Mouse (Mus musculus) CH12.LX (cell line): Measurements from ENCODE around the gene Lime1. TPM values are rescaled to one million over a fixed set of nuclear protein-coding genes. Genes with fewer than 3 reads are reported as not detected.
A peak's percentile ranks its signal among the peaks of the same experiment; 100 is the strongest.

Experiments used
- DNase-seq: peaks from one replicate; pipeline ENCODE4 v3.0.0-alpha.2; 2013; ENCODE audit errors: extremely low read depth
- H3K27ac ChIP-seq: 2 replicates; pipeline ENCODE4 v1.5.1; 2012; ENCODE audit warnings: low read depth, mild to moderate bottlenecking, control low read depth, moderate library complexity; ENCODE audit not compliant: insufficient read depth
- H3K27me3 ChIP-seq: replicated peaks from 2 replicates; pipeline ENCODE3; 2012; ENCODE audit warnings: inconsistent platforms
- H3K36me3 ChIP-seq, 2 experiments: replicated peaks in 1 of 2; 2 replicates each; pipeline versions ENCODE3 to v1.6.1; 2012; ENCODE audit warnings: inconsistent platforms in 1 of 2, low read length in 1 of 2, mild to moderate bottlenecking in 1 of 2, mixed read lengths in 1 of 2, moderate library complexity in 1 of 2; ENCODE audit not compliant: control insufficient read depth in 1 of 2, insufficient read depth in 1 of 2
- H3K4me1 ChIP-seq, 2 experiments: 2 replicates each; pipeline ENCODE4 v1.6.1; 2012; ENCODE audit warnings: inconsistent platforms in 1 of 2, moderate library complexity in 1 of 2; ENCODE audit not compliant: insufficient read depth in 2 of 2, control insufficient read depth in 1 of 2
- H3K4me2 ChIP-seq: 2 replicates; pipeline ENCODE4 v1.6.1; 2012; ENCODE audit warnings: low read depth, mild to moderate bottlenecking, control low read depth; ENCODE audit not compliant: poor library complexity, insufficient read depth, severe bottlenecking
- H3K4me3 ChIP-seq, 3 experiments: fragments of 150-350 bp in 1 of 3; sonication (generic) in 1 of 3; replicated peaks in 1 of 3; 2 replicates each; pipeline versions ENCODE3 to v1.5.1; 2011 to 2012; ENCODE audit warnings: low read depth in 2 of 3, low read length in 2 of 3, mild to moderate bottlenecking in 2 of 3, moderate library complexity in 2 of 3, control low read depth in 1 of 3, improper control_type of control experiment in 1 of 3, inconsistent platforms in 1 of 3, mixed read lengths in 1 of 3; ENCODE audit not compliant: poor library complexity in 1 of 3
- H3K79me2 ChIP-seq: replicated peaks from 2 replicates; pipeline ENCODE4 v1.6.1; 2012; ENCODE audit warnings: mild to moderate bottlenecking, moderate library complexity; ENCODE audit not compliant: control insufficient read depth, poor library complexity, insufficient read depth, severe bottlenecking; ENCODE audit errors: extremely low read depth
- H3K9ac ChIP-seq: 2 replicates; pipeline ENCODE4 v1.6.1; 2012; ENCODE audit warnings: low read depth, mild to moderate bottlenecking, control low read depth, moderate library complexity; ENCODE audit not compliant: insufficient read depth
- H3K9me3 ChIP-seq: replicated peaks from 2 replicates; pipeline ENCODE3; 2012; ENCODE audit warnings: low read length, inconsistent platforms, mixed read lengths
- BHLHE40 ChIP-seq: IDR thresholded peaks from 2 replicates; pipeline ENCODE4 v1.6.1; 2011; ENCODE audit warnings: mild to moderate bottlenecking, low read depth, low read length, improper control_type of control experiment
- CHD1 ChIP-seq: IDR thresholded peaks from 2 replicates; pipeline ENCODE4 v1.6.1; 2012; ENCODE audit warnings: low read depth, low read length, improper control_type of control experiment, inconsistent platforms
- CHD2 ChIP-seq: IDR thresholded peaks from 2 replicates; pipeline ENCODE4 v1.6.1; 2011; ENCODE audit warnings: low read length, improper control_type of control experiment
- CTCF ChIP-seq, 2 experiments: IDR thresholded peaks in 1 of 2; conservative IDR thresholded peaks in 1 of 2; 2 replicates each; pipeline ENCODE4 v1.5.1; 2011 to 2012; ENCODE audit warnings: low read depth in 2 of 2, low read length in 2 of 2, improper control_type of control experiment in 1 of 2, inconsistent platforms in 1 of 2, mild to moderate bottlenecking in 1 of 2, moderate library complexity in 1 of 2
- E2F4 ChIP-seq: IDR thresholded peaks from 2 replicates; pipeline ENCODE4 v1.6.1; 2011; ENCODE audit warnings: low read depth, low read length, improper control_type of control experiment; ENCODE audit not compliant: insufficient replicate concordance
- ELF1 ChIP-seq: IDR thresholded peaks from 2 replicates; pipeline ENCODE4 v1.6.1; 2014; ENCODE audit warnings: low read depth, mild to moderate bottlenecking, inconsistent platforms, low read length, improper control_type of control experiment
- EP300 ChIP-seq: IDR thresholded peaks from 2 replicates; pipeline ENCODE4 v1.6.1; 2011; ENCODE audit warnings: low read length, improper control_type of control experiment
- ETS1 ChIP-seq: conservative IDR thresholded peaks from 2 replicates; pipeline ENCODE4 v1.6.1; 2012; ENCODE audit warnings: low read depth, mild to moderate bottlenecking, inconsistent platforms, low read length, improper control_type of control experiment, moderate library complexity
- GABPA ChIP-seq: IDR thresholded peaks from 2 replicates; pipeline ENCODE4 v1.6.1; 2012; ENCODE audit warnings: low read depth, low read length, improper control_type of control experiment, inconsistent platforms; ENCODE audit not compliant: insufficient replicate concordance
- HCFC1 ChIP-seq: IDR thresholded peaks from 2 replicates; pipeline ENCODE4 v1.6.1; 2012; ENCODE audit warnings: low read depth, mild to moderate bottlenecking, inconsistent platforms, low read length, improper control_type of control experiment
- IRF4 ChIP-seq: IDR thresholded peaks from 2 replicates; pipeline ENCODE4 v1.6.1; 2014; ENCODE audit warnings: low read depth, mild to moderate bottlenecking, inconsistent platforms, low read length, improper control_type of control experiment
- JUN ChIP-seq: IDR thresholded peaks from 2 replicates; pipeline ENCODE4 v1.6.1; 2011; ENCODE audit warnings: low read depth, mild to moderate bottlenecking, low read length, improper control_type of control experiment, moderate library complexity; ENCODE audit not compliant: insufficient read depth
- JUND ChIP-seq: conservative IDR thresholded peaks from 2 replicates; pipeline ENCODE4 v1.6.1; 2011; ENCODE audit warnings: low read depth, low read length, improper control_type of control experiment
- KAT2A ChIP-seq: IDR thresholded peaks from 2 replicates; pipeline ENCODE4 v1.6.1; 2012; ENCODE audit warnings: low read length, improper control_type of control experiment, inconsistent platforms; ENCODE audit not compliant: insufficient replicate concordance
- MAFK ChIP-seq: IDR thresholded peaks from 2 replicates; pipeline ENCODE4 v1.6.1; 2011; ENCODE audit warnings: low read length, improper control_type of control experiment; ENCODE audit not compliant: insufficient replicate concordance
- MAX ChIP-seq: IDR thresholded peaks from 2 replicates; pipeline ENCODE4 v1.6.1; 2011; ENCODE audit warnings: low read length, improper control_type of control experiment
- MAZ ChIP-seq: IDR thresholded peaks from 2 replicates; pipeline ENCODE4 v1.6.1; 2012; ENCODE audit warnings: low read depth, mild to moderate bottlenecking, inconsistent platforms, low read length, improper control_type of control experiment, moderate library complexity
- MEF2A ChIP-seq: IDR thresholded peaks from 2 replicates; pipeline ENCODE4 v1.6.1; 2014; ENCODE audit warnings: low read depth, mild to moderate bottlenecking, inconsistent platforms, low read length, improper control_type of control experiment, borderline replicate concordance
- MXI1 ChIP-seq: IDR thresholded peaks from 2 replicates; pipeline ENCODE4 v1.6.1; 2011; ENCODE audit warnings: mild to moderate bottlenecking, low read depth, low read length, improper control_type of control experiment
- MYC ChIP-seq: IDR thresholded peaks from 2 replicates; pipeline ENCODE4 v1.6.1; 2011; ENCODE audit warnings: low read depth, mild to moderate bottlenecking, improper control_type of control experiment, low read length
- NELFE ChIP-seq: IDR thresholded peaks from 2 replicates; pipeline ENCODE4 v1.6.1; 2011; ENCODE audit warnings: low read depth, low read length, improper control_type of control experiment
- NRF1 ChIP-seq: IDR thresholded peaks from 2 replicates; pipeline ENCODE4 v1.6.1; 2014; ENCODE audit warnings: low read depth, mild to moderate bottlenecking, inconsistent platforms, low read length, improper control_type of control experiment, moderate library complexity
- PAX5 ChIP-seq: IDR thresholded peaks from 2 replicates; pipeline ENCODE4 v1.6.1; 2012; ENCODE audit warnings: low read length, inconsistent platforms, mixed read lengths
- POLR2A ChIP-seq: IDR thresholded peaks from 2 replicates; pipeline ENCODE4 v1.6.1; 2011; ENCODE audit warnings: low read depth, mild to moderate bottlenecking, improper control_type of control experiment, low read length
- POLR2AphosphoS2 ChIP-seq: IDR thresholded peaks from 2 replicates; pipeline ENCODE4 v1.6.1; 2011; ENCODE audit warnings: low read depth, low read length, improper control_type of control experiment
- RAD21 ChIP-seq: IDR thresholded peaks from 2 replicates; pipeline ENCODE4 v1.6.1; 2011; ENCODE audit warnings: low read depth, mild to moderate bottlenecking, low read length, improper control_type of control experiment, moderate library complexity
- RCOR1 ChIP-seq: conservative IDR thresholded peaks from 2 replicates; pipeline ENCODE4 v1.6.1; 2012; ENCODE audit warnings: low read depth, mild to moderate bottlenecking, inconsistent platforms, low read length, improper control_type of control experiment
- SIN3A ChIP-seq: IDR thresholded peaks from 2 replicates; pipeline ENCODE4 v1.6.1; 2012; ENCODE audit warnings: low read length, improper control_type of control experiment, inconsistent platforms
- SMC3 ChIP-seq: IDR thresholded peaks from 2 replicates; pipeline ENCODE4 v1.6.1; 2011; ENCODE audit warnings: low read depth, low read length, improper control_type of control experiment
- TBP ChIP-seq: conservative IDR thresholded peaks from 2 replicates; pipeline ENCODE4 v1.6.1; 2011; ENCODE audit warnings: low read depth, low read length, improper control_type of control experiment
- TCF12 ChIP-seq: IDR thresholded peaks from 2 replicates; pipeline ENCODE4 v1.6.1; 2014; ENCODE audit warnings: low read depth, mild to moderate bottlenecking, inconsistent platforms, low read length, improper control_type of control experiment
- UBTF ChIP-seq: IDR thresholded peaks from 2 replicates; pipeline ENCODE4 v1.6.1; 2012; ENCODE audit warnings: low read depth, mild to moderate bottlenecking, inconsistent platforms, low read length, improper control_type of control experiment, moderate library complexity
- USF1 ChIP-seq: IDR thresholded peaks from 2 replicates; pipeline ENCODE4 v1.6.1; 2014; ENCODE audit warnings: low read depth, mild to moderate bottlenecking, inconsistent platforms, low read length, improper control_type of control experiment
- USF2 ChIP-seq: conservative IDR thresholded peaks from 2 replicates; pipeline ENCODE4 v1.6.1; 2011; ENCODE audit warnings: low read depth, low read length, improper control_type of control experiment
- ZC3H11A ChIP-seq: IDR thresholded peaks from 2 replicates; pipeline ENCODE4 v1.6.1; 2012; ENCODE audit warnings: low read depth, mild to moderate bottlenecking, inconsistent platforms, low read length, improper control_type of control experiment
- ZKSCAN1 ChIP-seq: IDR thresholded peaks from 2 replicates; pipeline ENCODE4 v1.6.1; 2012; ENCODE audit warnings: low read depth, inconsistent platforms, low read length, improper control_type of control experiment, borderline replicate concordance
- ZMIZ1 ChIP-seq: IDR thresholded peaks from 2 replicates; pipeline ENCODE4 v1.6.1; 2012; ENCODE audit warnings: low read depth, mild to moderate bottlenecking, inconsistent platforms, low read length, improper control_type of control experiment
- ZNF384 ChIP-seq: IDR thresholded peaks from 2 replicates; pipeline ENCODE4 v1.6.1; 2012; ENCODE audit warnings: low read depth, low read length, improper control_type of control experiment, inconsistent platforms
- dilution Hi-C: fragments of 300-500 bp; cut with MboI; formaldehyde crosslinking; loops from 2 replicates; pipeline ENCODE4 v1.14.3; 2020; ENCODE audit warnings: low sequenced_read_pairs; ENCODE audit not compliant: extremely low pct_unique_long_range_greater_than_20kb, extremely low pct_ligation_motif_present
- in situ Hi-C: fragments of 300-500 bp; cut with MboI; formaldehyde crosslinking; loops from 3 replicates; pipeline ENCODE4 v1.14.3; 2019; ENCODE audit warnings: low sequenced_read_pairs, low pct_ligation_motif_present, low pct_unique_long_range_greater_than_20kb, mixed read lengths
- polyA plus RNA-seq: library from polyadenylated mRNA; unstranded; fragments of >175 nt; gene quantifications from 2 replicates; pipeline ENCODE4 v1.2.1, GENCODE M21; 2012; ENCODE audit warnings: low read depth; ENCODE audit not compliant: insufficient read length
- total RNA-seq, 2 experiments: library from RNA; depleted of rRNA; stranded (reverse); fragments of 300-350 nt in 1 of 2; fragments of >200 nt in 1 of 2; gene quantifications; 2 replicates each; pipeline ENCODE4 v1.2.3; 2012 to 2014

Gene Lime1
- total and polyA plus RNA-seq, 3 experiments: 59.7 to 70.7 (median 61.5) TPM

DNA sequence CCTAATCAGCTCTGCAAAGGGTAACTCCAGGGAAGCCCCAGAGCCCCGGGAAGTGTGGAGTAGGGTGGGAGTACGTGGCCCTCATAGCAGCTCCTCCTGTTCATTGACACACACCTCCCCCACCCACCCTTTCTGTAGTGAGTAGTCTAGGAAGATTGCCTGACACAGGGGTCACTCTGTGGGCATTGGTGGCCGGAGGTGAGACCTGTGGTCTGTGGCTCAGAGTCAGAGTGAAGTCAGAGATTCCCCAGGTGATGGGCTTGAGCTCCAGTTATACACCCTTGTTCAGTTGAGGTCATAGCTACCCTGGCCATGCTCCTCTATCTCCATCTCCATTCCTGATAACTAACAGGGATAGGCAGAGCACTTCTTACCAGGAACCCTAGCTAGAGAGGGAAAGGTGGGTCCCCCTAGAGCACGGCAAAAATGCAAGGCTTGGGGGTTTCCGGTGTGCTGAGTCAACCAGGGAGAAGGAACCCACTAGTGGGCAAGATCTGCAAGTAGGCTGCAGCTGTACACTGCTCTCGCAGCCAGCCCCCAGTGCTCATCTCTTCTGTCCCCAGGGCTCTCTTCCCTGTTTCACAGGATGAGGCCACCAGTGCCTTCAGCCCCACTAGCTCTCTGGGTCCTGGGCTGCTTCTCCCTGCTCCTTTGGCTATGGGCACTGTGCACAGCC is 1.9 kb downstream of the Lime1 start:
- dilution Hi-C loops: no loop called here
- H3K4me1 ChIP-seq: peaks cover 19 to 40% of the 10 kb centered on the region in 2 experiments
- peak overlapping the region; percentile 55 to 63 (median 62) for H3K4me3 ChIP-seq
- peak; percentile 65 for DNase-seq
- H3K27me3 ChIP-seq: no peaks in the 10 kb centered on the region
- H3K9me3 ChIP-seq: no peaks in the 10 kb centered on the region
- peak; percentile 43; the same call in 1 of the 2 replicates for TF ChIP-seq JUN
- no peak for TF ChIP-seq E2F4
- peak; percentile 68; the same call in 1 of the 2 replicates for TF ChIP-seq MEF2A
- TF ChIP-seq RCOR1: peak; percentile 69; the same call in 1 of the 2 replicates
- TF ChIP-seq CHD2: 0 out of 2 replicates have a peak, but pooled peaks have one; percentile 35
- TF ChIP-seq CHD1: no peak
- TF ChIP-seq ZC3H11A: no peak
- no peak for TF ChIP-seq ZNF384
- TF ChIP-seq TCF12: peak; percentile 72
- 0 out of 2 replicates have a peak, but pooled peaks have one; percentile 24 for TF ChIP-seq BHLHE40
- TF ChIP-seq TBP: 0 out of 2 replicates have a peak, but pooled peaks have one; percentile 25
- peak; percentile 83 for TF ChIP-seq JUND
- no peak for TF ChIP-seq NRF1
- no peak for TF ChIP-seq GABPA
- TF ChIP-seq MAFK: peak; percentile 61; the same call in 1 of the 2 replicates
- no peak for TF ChIP-seq UBTF
- peak; percentile 83; the same call in 1 of the 2 replicates for TF ChIP-seq MAZ
- TF ChIP-seq CTCF (conservative IDR thresholded peaks at IDR 0.05 in 1 of 2, IDR thresholded peaks at IDR 0.05 in 1 of 2; ENCODE audit: low read depth in 2 of 2, low read length in 2 of 2): peak in 1 of 2 experiments; percentile 30; a peak in 2 of 4 replicates
- no peak for TF ChIP-seq MYC
- TF ChIP-seq USF2: no peak
- TF ChIP-seq MAX: 0 out of 2 replicates have a peak, but pooled peaks have one; percentile 21
- peak; percentile 95 for TF ChIP-seq IRF4
- no peak for TF ChIP-seq POLR2AphosphoS2
- TF ChIP-seq POLR2A: no peak
- TF ChIP-seq ELF1: 0 out of 2 replicates have a peak, but pooled peaks have one; percentile 25
- no peak for TF ChIP-seq ZMIZ1
- 0 out of 2 replicates have a peak, but pooled peaks have one; percentile 40 for TF ChIP-seq MXI1
- no peak for TF ChIP-seq USF1
- TF ChIP-seq ZKSCAN1: no peak
- no peak for TF ChIP-seq PAX5
- TF ChIP-seq KAT2A: no peak
- TF ChIP-seq SIN3A: peak; percentile 65
- TF ChIP-seq NELFE: no peak
- no peak; the same call in 1 of the 2 replicates for TF ChIP-seq SMC3
- peak; percentile 57; the same call in 1 of the 2 replicates for TF ChIP-seq ETS1
- TF ChIP-seq EP300: peak; percentile 86
- no peak for TF ChIP-seq HCFC1
- peak; percentile 7 for TF ChIP-seq RAD21
- in situ Hi-C loops: no loop called here
- peak overlapping the region; percentile 62 for H3K4me2 ChIP-seq
- peak overlapping the region; percentile 70 for H3K9ac ChIP-seq
- H3K79me2 ChIP-seq: 0 out of 2 replicates have a peak, but pooled peaks cover 3% of the 10 kb centered on the region
- peak overlapping the region; percentile 59 for H3K27ac ChIP-seq
- H3K36me3 ChIP-seq: peaks cover 61 to 93% of the 10 kb centered on the region in 2 experiments
